Mouse (Mus musculus): Measurements from ENCODE around the gene Dhx33. TPM values are rescaled to one million over a fixed set of nuclear protein-coding genes. Genes with fewer than 3 reads are reported as not detected.

The Dhx33 gene
- polyA plus RNA-seq, 1 experiment: 4.1 TPM

DNA sequence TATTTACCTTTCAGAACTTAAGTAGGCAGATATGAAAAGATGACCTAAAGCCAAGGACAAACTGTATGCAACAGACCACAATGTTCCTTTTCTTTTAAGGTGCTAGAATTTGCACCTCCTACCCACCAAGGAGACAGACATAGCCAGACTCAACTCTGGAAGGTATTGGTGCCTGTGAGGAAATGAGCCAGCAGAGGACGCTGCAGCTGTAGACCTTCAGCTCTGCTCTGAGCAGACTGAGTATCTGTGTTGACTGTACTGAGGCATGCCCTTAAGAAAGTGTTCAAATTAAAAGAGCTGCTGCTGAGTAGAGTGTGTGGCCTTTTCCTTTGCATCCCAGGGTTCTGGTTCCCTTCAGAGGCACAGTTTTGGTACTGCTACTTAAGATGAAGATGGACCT lies 61.6 kb downstream of the Dhx33 start:
- Histone ChIP-seq H3K27me3 (replicated peaks) (no peaks in the 10 kb centered on the region), H3K4me1 (peaks cover 5% of the 10 kb centered on the region), H3K36me3 (replicated peaks; ENCODE audit: low read length) (peaks cover 96% of the 10 kb centered on the region), H3K4me3 (replicated peaks) (no peak overlapping the region), H3K9me3 (no peaks in the 10 kb centered on the region)
- TF ChIP-seq FLI1 (IDR thresholded peaks at IDR 0.05; ENCODE audit: low read length) (no peak), GATA1 (IDR thresholded peaks at IDR 0.05; ENCODE audit: borderline replicate concordance, low read length) (no peak)

- TF ChIP-seq GATA1 (IDR thresholded peaks at IDR 0.05; ENCODE audit: borderline replicate concordance, low read length) (no peak), FLI1 (IDR thresholded peaks at IDR 0.05; ENCODE audit: low read length) (no peak)
- Histone ChIP-seq H3K9me3 (no peaks in the 10 kb centered on the region), H3K27me3 (replicated peaks) (no peaks in the 10 kb centered on the region), H3K4me3 (replicated peaks) (no peak overlapping the region), H3K4me1 (peaks cover 13% of the 10 kb centered on the region), H3K36me3 (replicated peaks; ENCODE audit: low read length) (peaks cover 95% of the 10 kb centered on the region)
These were observed 68.9 kb downstream of the Dhx33 start for GRCm38 (mm10) chr11:70935316-70935715.

Other genes starting within 250 kb of the Dhx33 start
- 0.55 TPM in 1 of 2 replicates, not detected in the other for gene Zfp3, start 240.2 kb downstream of the Dhx33 start, polyA plus RNA-seq (2012; ENCODE audit: insufficient read depth, low replicate concordance)
- not detected in 2 replicates for gene Scimp, start 191.9 kb downstream of the Dhx33 start, polyA plus RNA-seq (2012; ENCODE audit: insufficient read depth, low replicate concordance)
- gene Rabep1, start 159.7 kb downstream of the Dhx33 start, polyA plus RNA-seq (2012; ENCODE audit: insufficient read depth, low replicate concordance): 2.9 and 29.2 TPM in 2 replicates
- gene Nup88, start 34.5 kb downstream of the Dhx33 start, polyA plus RNA-seq (2012; ENCODE audit: insufficient read depth, low replicate concordance): 18.2 and 21.9 TPM in 2 replicates
- 9.3 TPM in 1 of 2 replicates, not detected in the other for gene Rpain, start 34.2 kb downstream of the Dhx33 start, polyA plus RNA-seq (2012; ENCODE audit: insufficient read depth, low replicate concordance)
- gene C1qbp, start 21.4 kb downstream of the Dhx33 start, polyA plus RNA-seq (2012; ENCODE audit: insufficient read depth, low replicate concordance): 211 and 537 TPM in 2 replicates
- gene Mis12, start 15.2 kb upstream of the Dhx33 start, polyA plus RNA-seq (2012; ENCODE audit: insufficient read depth, low replicate concordance): 1.4 TPM in 1 of 2 replicates, not detected in the other
- gene Derl2, start 15.4 kb upstream of the Dhx33 start, polyA plus RNA-seq (2012; ENCODE audit: insufficient read depth, low replicate concordance): 3.4 and 28.6 TPM in 2 replicates
- gene 6330403K07Rik, start 29.1 kb upstream of the Dhx33 start, polyA plus RNA-seq (2012; ENCODE audit: insufficient read depth, low replicate concordance): not detected in 2 replicates
- gene Nlrp1a, start 140.3 kb upstream of the Dhx33 start, polyA plus RNA-seq (2012; ENCODE audit: insufficient read depth, low replicate concordance): not detected in 2 replicates
- 0.81 TPM in 1 of 2 replicates, not detected in the other for gene Nlrp1b, start 226.3 kb upstream of the Dhx33 start, polyA plus RNA-seq (2012; ENCODE audit: insufficient read depth, low replicate concordance)

All from megakaryocyte, embryonic 14.5 days (primary cell).